Comparison of ENCODE assay signal across 8 mouse cellular contexts in genomic region chr1:175118904-175119555, GRCm38 (mm10).
DNase-seq lines count a peak whose midpoint lies in the region; ATAC-seq and TF ChIP-seq lines count a peak whose summit lies in the region.

No protein-coding gene starts in this region.

- no peak for ATAC-seq in intestine, postnatal 0 days
- ATAC-seq in intestine, embryonic 15.5 days, result no peak
- ATAC-seq in monocyte, adult 5-6 weeks (replicated peaks; ENCODE audit: insufficient number of reproducible peaks, low FRiP score, low TSS enrichment, poor library complexity, severe bottlenecking), result no peak

- peak; percentile 13 for DNase-seq in NIH3T3 (ENCODE audit: low read depth)
- peak; percentile 18 for DNase-seq in embryo, embryonic 10 days (ENCODE audit: low spot score)
- DNase-seq in kidney, postnatal 10 days, result peak; percentile 21
- no peak for DNase-seq in spleen, postnatal 14 days (ENCODE audit: low spot score in 2 of 2)
- no peak for DNase-seq in thymus, postnatal 25 days

- no peaks in the 10 kb centered on the region for H3K27me3 ChIP-seq in intestine, postnatal 0 days (replicated peaks; ENCODE audit: control insufficient read depth, insufficient read depth, low read length)
- H3K27me3 ChIP-seq in intestine, embryonic 15.5 days (replicated peaks), result no peaks in the 10 kb centered on the region

- H3K9ac ChIP-seq in intestine, postnatal 0 days (ENCODE audit: low read depth, low read length), result no peak overlapping the region
- H3K9ac ChIP-seq in intestine, embryonic 15.5 days, result no peak overlapping the region

- H3K4me2 ChIP-seq in intestine, postnatal 0 days (replicated peaks; ENCODE audit: low read depth), result no peak overlapping the region
- no peak overlapping the region for H3K4me2 ChIP-seq in intestine, embryonic 15.5 days (replicated peaks)

- no peaks in the 10 kb centered on the region for H3K36me3 ChIP-seq in intestine, postnatal 0 days (ENCODE audit: control insufficient read depth, insufficient read depth)
- H3K36me3 ChIP-seq in intestine, embryonic 15.5 days, result no peaks in the 10 kb centered on the region

- H3K4me3 ChIP-seq in intestine, postnatal 0 days (ENCODE audit: low read depth, low read length), result no peak overlapping the region
- H3K4me3 ChIP-seq in intestine, embryonic 15.5 days (replicated peaks), result no peak overlapping the region

- H3K9me3 ChIP-seq in intestine, postnatal 0 days (ENCODE audit: control insufficient read depth), result no peaks in the 10 kb centered on the region
- H3K9me3 ChIP-seq in intestine, embryonic 15.5 days, result no peaks in the 10 kb centered on the region

- 67% methylated on average over 4 of the region's 4 CpGs for WGBS in intestine, postnatal 0 days
- WGBS in intestine, embryonic 15.5 days, result 67% methylated on average over 4 of the region's 4 CpGs

- peak; percentile 52 for TF ChIP-seq CTCF in intestine, postnatal 0 days (IDR thresholded peaks at IDR 0.05; ENCODE audit: low read depth)

- H3K4me1 ChIP-seq in intestine, postnatal 0 days (replicated peaks; ENCODE audit: control insufficient read depth, insufficient read depth, low read length), result no peaks in the 10 kb centered on the region
- H3K4me1 ChIP-seq in intestine, embryonic 15.5 days (replicated peaks), result no peaks in the 10 kb centered on the region

- H3K27ac ChIP-seq in intestine, postnatal 0 days (ENCODE audit: low read depth, low read length), result no peak overlapping the region
- H3K27ac ChIP-seq in intestine, embryonic 15.5 days, result no peak overlapping the region

Comparison
In these comparisons a context has a peak if more than half of its experiments do, and no peak if none do; other contexts are left out.
1. DNase-seq: peak in NIH3T3 (single experiment), embryo, embryonic 10 days (single experiment) and kidney, postnatal 10 days (single experiment); none in spleen, postnatal 14 days (0 of 2) and thymus, postnatal 25 days (single experiment).